Mouse (Mus musculus) left cerebral cortex, adult 8-10 months (tissue): ENCODE data around the gene Htr2a. TPM values are rescaled to one million over a fixed set of nuclear protein-coding genes. Genes with fewer than 3 reads are reported as not detected.

Experiments used
- DNase-seq, 2 experiments: peaks; one replicate each; pipeline ENCODE4 v3.0.0; 2022; ENCODE audit warnings: low spot score in 2 of 2
- total RNA-seq, 4 experiments: library from RNA; stranded (reverse); gene quantifications; 2 replicates each; pipeline ENCODE4 v1.2.4; 2022

Gene Htr2a
- total RNA-seq = 10 to 100 TPM; 18.8 to 20.5 (median 19.0) TPM

DNA sequence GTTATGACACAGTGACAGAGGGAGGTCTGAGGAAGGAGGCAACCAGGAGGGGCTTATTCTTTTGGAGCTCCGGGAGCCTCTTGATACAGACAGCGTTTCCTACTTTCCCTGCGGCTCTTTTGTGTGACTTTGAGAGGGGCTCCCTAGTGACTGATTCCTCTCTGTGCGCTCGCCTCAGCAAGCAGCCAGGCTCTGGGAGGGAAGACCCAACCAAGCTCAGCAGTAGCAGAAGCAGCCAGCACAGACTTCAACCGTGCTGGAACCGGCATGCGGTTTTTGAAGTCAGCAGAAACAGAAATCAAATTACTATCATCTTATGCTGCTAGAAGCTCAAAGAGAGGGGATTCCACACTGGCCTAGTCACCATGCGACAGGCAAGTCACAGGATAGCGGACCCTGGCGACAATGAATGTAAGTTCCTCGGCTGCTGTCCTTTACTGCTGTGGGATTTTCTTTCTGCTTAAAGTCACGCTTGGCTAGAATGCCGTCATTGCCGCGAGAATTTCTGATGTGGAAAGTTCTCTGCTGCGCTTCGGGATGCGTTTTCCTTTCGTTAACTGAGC lies at the start of gene Htr2a:
TSS of gene Htr2a (plus strand) at position 22 of the 563 bp plus-strand sequence.
- DNase-seq = no peak

DNA sequence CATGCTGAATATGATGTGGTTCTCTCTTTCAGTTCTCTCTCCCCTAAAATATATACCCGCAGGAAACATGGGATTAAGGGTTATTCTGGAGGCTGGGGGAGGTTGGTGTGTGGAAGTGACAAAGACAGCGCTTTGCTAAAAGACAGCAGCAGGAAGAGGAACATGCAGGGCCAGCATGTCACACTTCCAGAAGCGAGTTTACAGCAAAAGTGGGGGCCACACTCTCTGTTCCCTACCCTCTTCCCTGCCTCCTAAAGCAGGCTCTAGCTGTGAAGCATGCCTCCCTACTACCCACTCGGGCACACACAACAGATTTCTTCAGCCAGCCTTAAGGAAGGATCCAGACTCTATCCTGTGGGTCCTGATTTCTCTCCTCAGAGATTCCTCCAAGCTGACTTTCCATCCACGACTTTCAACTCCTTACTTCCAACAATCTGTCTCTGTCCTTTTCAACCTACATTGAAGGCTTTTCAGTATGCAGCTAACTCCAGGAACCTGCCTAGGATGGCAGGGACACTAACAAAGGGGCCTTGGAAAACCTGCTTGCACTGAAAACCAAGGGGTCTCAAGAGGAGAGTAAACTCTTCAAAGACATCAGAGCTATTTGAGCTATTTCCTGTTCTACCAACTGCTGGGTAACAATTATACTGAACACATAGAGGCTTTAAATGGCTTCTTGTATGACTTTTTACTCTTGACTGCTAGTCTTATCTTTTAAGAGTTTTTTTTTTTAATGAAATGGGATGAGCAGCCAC lies 39.1 kb upstream of the Htr2a start:
- peak in 1 of 2 experiments; percentile 8 for DNase-seq

DNA sequence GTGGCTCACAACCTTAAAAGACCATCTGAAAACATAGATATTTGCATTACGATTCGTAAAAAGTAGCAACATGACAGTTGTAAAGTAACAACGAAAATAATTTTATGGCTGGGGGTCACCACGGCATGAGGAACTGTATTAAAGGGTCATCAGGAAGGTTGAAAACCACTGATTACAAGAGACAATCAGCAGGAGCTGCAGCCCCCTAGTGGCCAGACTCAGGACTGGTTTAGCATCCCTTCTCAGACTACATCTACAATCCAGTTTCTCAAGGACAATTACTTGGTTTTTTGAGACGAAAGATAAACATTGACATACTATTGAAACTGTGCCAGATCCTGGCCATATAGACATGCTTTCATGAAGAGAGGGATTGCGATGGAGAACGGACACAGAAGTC lies 38.1 kb upstream of the Htr2a start:
- DNase-seq = peak; percentile 22 to 46

GRCm38 (mm10) chr14:74603131-74603766 lies 37.4 kb upstream of the Htr2a start:
- no peak for DNase-seq

DNA sequence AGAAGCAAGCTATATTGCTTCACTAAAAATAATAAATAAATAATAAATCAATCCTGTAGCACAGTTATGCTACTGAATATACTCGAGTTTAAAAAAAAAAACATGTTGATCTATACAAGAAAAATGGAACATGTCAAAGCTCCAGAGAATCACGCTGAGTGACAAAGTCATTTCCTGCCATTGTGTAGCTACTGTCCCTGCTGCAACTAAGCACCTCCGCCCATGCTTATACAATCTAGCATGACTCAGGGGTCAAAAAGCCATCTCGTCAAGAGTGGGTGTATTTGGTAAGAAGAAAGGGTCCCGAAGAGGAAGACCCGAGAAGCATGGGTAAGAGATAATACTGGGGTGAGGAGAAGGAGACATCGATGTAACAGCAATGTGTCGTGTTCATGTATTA lies 29.3 kb upstream of the Htr2a start:
- DNase-seq = no peak

DNA sequence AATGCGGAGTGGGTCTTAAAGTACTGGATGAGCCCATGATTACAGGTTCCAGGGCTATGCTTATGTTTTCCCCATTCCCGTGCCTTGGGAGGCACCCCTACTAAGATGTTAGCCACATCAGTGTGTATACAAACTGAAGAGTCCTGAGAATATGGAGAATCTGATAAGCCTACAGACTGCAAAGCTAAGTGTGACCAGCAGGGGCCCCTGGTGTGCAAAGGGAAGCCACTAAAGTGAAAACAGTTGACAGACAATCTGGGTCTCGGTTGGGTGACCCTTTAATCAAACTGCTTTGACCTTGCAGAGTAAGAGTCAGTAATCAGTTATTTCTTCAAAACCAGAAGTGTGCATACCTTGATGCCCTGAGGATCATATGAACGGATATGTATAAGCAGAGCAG lies 21.8 kb upstream of the Htr2a start:
- DNase-seq = no peak

DNA sequence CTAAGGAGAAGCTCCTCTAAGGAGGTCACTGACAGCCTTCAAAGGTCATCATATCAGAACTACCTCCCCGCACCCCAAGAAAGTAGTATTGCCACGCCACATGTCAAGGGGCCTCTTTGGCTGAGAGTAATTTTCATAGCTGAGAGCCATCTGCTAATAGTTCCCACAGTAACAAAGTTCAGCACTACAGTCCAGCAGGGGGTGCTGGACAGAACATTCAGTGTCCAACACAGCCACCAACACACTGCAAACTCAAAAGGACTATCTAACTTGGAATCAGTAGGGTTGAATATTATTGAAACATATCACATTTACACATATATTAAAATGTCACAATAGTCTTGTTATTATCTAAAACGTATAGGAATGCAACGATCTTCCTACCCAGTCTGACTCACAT lies 2.6 kb upstream of the Htr2a start:
- DNase-seq = no peak

DNA sequence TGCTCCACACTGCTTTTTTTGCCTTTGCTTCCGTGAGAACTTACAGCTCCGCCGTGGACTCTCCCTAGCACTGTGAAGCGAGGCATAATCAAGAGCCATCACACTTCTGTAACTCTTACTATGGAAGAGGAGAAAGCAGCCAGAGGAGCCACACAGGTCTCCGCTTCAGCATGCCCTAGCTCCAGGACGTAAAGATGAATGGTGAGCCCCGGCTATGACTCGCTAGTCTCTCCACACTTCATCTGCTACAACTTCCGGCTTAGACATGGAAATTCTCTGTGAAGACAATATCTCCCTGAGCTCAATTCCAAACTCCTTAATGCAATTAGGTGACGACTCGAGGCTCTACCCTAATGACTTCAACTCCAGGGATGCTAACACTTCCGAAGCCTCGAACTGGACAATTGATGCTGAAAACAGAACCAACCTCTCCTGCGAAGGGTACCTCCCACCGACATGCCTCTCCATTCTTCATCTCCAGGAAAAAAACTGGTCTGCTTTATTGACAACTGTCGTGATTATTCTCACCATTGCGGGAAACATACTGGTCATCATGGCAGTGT lies 1.1 kb downstream of the Htr2a start:
- no peak for DNase-seq

DNA sequence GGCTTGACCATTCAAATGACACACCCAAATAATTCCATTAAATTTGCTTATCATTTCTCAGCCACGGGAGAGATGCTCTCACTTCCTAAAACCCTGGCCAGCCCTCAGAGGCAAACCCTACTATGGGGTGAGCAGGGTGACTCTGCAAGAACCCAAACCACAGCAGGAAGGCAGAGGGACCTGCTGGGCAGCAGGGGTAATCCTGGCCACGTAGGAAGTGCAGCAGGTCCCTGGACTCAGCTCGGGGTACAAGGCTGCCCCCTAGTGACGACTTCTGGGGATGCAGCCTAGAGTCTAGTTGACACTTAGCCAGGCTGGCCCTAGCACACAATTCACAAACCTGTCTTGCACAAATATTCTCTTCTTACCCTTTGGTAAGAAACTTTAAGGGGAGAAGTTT lies 2.7 kb downstream of the Htr2a start:
- DNase-seq = peak; percentile 63 to 92

DNA sequence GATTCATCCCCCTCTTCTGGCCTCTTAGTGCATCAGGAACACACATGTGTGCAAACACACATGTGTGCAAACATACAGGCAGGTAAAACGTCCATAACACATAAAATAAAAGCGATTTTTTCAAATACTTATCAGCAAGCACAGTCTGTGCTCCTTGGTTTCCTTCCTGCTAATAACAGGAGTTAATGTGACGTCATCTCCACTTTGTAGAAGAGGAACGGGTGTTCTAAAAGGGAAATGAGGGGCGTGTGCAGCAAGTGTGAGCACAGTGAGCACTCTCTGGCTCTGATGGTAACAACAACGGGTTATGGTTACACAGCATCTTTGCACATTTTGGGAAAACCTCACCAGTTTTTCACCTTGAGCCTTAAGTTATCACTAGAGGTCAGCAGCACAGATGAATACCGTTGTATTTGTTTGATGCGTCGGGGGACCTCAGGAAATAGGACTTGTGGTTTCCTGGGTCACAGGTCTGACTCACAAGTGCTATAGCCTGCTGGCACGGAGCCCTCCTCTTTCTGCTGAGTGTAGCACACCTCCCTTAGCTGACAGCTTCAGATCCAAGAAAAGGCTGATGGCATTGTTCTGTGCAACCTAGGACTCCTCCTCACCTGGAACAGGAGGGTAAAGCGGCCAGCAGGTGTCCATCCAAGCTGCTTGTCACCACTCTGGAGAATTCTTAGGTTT lies 5.6 kb downstream of the Htr2a start:
- DNase-seq = no peak

DNA sequence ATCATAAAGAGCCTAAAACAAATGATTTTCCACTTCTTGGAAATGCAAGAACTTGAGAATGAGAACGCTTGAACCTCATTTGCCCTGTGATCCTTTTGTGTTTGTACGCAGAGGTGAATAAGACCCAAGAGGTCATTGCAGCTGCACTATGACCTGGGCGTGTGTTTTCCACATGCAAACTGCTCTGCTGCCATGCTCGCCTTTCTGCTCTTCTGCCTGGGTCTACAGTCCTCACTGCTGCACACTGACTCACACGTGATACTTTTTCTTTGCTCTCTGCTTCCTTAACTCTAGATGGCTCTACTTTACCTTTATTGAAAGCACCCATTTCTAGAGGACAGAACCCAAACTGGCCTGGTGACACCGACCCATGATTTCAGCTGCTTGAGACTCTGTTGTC lies 9.4 kb downstream of the Htr2a start:
- DNase-seq = no peak

- no peak for DNase-seq
Measured at GRCm38 (mm10) chr14:74651678-74652077, 11.0 kb downstream of the Htr2a start.

- DNase-seq = no peak
Measured at GRCm38 (mm10) chr14:74657227-74657626, 16.6 kb downstream of the Htr2a start.

GRCm38 (mm10) chr14:74659411-74659841 lies 18.8 kb downstream of the Htr2a start:
- peak in 1 of 2 experiments; percentile 43 for DNase-seq

DNA sequence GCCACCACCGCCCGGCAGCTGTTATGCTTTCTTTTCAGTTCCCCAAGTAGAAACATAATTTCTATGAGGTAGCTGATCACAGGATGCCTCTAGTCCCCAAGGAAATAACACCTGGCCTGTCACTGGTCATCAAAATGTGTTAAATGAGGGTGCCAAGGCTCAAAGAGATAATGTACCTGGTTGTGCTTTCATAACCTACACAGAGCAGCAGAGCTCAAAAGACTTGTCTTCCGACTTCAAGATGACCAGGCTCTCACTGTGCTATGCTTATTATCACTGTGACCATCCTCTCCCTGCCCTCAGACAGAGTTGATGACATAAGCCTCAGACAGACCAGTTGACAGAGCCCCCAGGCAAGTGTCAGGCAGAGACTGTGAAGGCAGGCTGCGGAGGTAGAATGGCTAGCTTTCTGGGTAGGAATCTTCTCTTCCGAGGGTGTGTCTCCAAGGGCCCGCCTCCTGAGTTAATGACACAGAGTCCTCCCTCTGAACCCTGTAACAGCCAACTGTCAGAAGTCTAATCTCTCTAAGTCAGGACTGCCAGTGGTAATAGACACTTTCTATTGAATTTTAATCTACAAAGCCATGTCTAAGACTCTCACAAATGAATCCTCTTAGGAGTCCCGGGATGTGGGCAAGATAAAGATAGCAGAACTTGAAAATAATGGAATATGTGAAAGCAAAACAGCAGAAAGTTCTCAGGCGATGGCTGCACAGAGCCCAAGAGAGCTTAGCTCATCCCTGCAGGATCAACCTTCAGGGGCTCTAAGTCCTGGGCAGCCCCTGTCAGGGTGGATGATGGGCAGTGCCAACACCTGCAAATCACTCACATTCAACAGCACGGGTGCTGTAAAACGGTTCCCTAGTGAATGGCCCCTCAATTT lies 31.7 kb downstream of the Htr2a start:
- DNase-seq = no peak

DNA sequence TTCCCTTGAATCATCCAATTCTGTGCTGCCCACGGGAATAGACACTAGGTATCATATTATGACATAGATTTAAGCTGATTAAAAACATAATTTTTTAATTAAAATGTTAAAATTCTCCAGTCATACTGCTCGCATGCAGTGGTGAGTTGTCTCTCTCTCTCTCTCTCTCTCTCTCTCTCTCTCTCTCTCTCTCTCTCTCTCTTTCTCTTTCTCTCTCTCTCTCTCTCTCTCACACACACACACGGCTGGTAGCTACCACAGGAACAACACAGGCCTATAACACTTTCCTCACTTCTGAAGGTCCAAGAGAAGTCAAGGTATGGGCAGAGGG lies 32.3 kb downstream of the Htr2a start:
- DNase-seq = no peak

DNA sequence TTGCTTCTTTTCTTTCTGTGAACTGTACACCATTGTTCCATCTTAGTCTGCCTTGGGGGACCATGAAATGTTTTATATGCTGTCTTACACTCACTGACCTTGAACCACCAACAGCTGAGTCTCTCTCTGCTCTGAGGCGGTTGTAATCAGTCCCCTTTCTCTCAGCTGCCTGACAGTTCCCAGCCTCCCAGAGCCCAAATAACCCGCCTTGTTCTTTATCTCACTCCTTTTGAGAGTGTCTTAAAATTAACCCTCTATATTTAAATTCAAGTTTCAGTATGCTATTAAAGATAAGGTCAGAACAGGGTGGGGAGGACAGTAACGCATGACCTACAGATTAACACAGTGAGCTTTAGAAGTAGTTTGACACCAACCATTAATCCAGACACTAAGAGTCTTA lies 32.9 kb downstream of the Htr2a start:
- no peak for DNase-seq

DNA sequence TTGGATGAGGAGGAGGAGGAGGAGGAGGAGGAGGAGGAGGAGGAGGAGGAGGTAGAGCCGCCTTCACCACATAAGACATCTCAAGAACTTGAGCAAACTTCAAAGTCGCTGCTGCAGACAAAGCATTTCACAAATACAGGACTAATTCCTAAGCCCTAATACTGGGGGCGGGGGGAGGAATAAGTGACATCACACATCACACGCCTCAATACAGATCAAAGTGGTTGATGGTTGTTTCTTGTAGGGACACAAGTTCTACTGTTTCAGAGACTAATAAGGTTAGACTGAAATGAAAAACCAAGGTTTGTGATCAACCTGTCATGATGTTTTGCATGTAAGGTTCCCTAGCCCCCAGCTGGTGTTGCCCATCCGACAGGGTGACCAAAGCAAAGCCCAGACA lies 39.2 kb downstream of the Htr2a start:
- DNase-seq = no peak

DNA sequence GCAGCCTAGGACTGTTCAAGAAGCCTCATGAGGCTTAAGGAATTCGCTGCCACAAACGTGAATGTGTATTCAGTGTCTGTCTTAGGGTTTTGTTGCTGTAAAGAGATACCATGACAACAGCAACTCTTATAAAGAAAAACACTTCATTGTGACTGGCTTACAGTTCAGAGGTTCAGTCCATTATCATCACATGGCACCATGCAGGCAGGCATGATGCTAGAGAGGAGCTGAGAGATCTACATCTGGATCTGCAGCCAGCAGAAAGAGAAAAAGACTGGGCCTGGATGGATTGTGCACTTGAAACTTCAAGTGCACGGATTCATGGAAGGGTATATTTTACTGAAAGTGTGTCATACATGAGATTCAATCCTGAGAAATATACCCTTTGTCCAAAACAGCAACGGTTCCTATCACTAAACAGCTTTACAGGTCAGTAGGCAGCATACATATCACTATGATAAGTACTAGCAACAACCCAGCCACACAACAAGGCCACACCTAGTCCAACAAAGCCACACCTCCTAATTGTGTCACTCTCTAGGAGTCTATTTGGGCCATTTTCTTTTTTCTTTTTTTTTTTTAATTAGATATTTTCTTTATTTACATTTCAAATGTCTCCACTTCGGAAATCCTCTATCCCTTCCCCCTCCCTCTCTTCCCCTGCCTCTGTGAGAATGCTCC lies 43.8 kb downstream of the Htr2a start:
- no peak for DNase-seq

DNA sequence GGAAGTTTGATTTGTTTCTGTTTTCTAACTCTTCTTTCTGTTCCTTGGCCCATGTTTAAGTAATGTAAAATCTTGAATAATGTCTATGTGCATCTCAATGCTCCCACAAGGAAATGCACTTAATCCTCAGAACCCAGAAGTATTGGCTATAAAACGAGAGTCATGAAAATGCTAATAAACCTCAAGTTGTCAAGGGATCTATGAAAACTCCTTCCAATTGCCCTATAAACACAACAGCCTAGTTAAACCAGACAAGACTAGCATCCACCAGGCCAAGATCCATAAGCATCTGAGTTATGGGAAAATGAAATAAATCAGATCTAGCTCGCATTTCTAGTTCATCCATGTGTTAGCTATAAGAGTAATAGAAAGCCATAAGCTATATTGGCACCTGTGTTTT lies 51.3 kb downstream of the Htr2a start:
- DNase-seq = no peak
